Mouse (Mus musculus) olfactory bulb, adult 2 months (tissue): ENCODE data around the gene Parp2.

ENCODE experiments used
- CTCF ChIP-seq: fragments of 200-500 bp; IDR thresholded peaks from 2 replicates; pipeline ENCODE4 v1.5.1; 2012; ENCODE audit warnings: low read depth, mild to moderate bottlenecking, low read length, moderate library complexity; ENCODE audit not compliant: insufficient read depth
- POLR2A ChIP-seq: fragments of 200-500 bp; IDR thresholded peaks from 2 replicates; pipeline ENCODE4 v1.6.1; 2012; ENCODE audit warnings: mild to moderate bottlenecking, low read depth, low read length, moderate library complexity; ENCODE audit not compliant: insufficient read depth

GRCm38 (mm10) chr14:50802843-50803562 lies 4.6 kb upstream of the Parp2 start:
- TF ChIP-seq POLR2A (no peak), CTCF (no peak)
